Mouse (Mus musculus) lung, postnatal 0 days (tissue): Measurements from ENCODE around the gene Bcl2l1.

Experiments
- CTCF ChIP-seq: IDR thresholded peaks from 2 replicates; pipeline ENCODE4 v1.5.1; 2016; ENCODE audit warnings: antibody characterized with exemption, mild to moderate bottlenecking
- EP300 ChIP-seq: IDR thresholded peaks from 2 replicates; pipeline ENCODE4 v1.6.1; 2016; ENCODE audit warnings: antibody characterized with exemption, mild to moderate bottlenecking, control low read depth

- TF ChIP-seq CTCF, result no peak
- no peak for TF ChIP-seq EP300
Observed at GRCm38 (mm10) chr2:152776435-152776834, 55.1 kb downstream of the Bcl2l1 start.
